Mouse (Mus musculus): ENCODE measurements at regions not wholly inside any gene's neighbourhood (a gene's known extent, or its start where the extent isn't known, plus 50 kb on each side); places are given as distances from the start of the nearest gene placed in this dataset.

DNA sequence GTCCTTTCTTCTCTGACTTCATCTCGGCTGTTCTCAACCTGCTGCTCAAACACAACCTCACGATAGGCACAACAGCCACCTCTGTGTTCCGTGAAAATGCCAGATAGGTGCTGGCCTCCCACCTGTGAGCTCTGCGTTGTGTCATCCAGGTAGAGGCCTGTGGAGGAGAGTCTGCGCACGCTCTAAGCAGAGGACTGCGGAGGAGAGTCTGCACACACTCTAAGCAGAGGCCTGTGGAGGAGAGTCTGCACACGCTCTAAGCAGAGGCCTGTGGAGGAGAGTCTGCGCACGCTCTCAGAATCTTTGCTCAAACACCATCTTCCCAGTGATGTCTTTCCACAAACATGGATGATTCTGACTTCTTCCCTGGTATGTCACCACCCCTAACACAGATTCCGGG lies 117.5 kb upstream of the Gcfc2 start:
- no peaks in the 10 kb centered on the region for H3K27me3 ChIP-seq (ENCODE audit: control insufficient read depth in 1 of 2, insufficient read depth in 2 of 2, low read length in 2 of 2)
- no peak overlapping the region for H3K27ac ChIP-seq (ENCODE audit: control insufficient read depth, low read depth, low read length)
- H3K79me2 ChIP-seq (ENCODE audit: control insufficient read depth, insufficient read depth, low read length, poor library complexity) = no peaks in the 10 kb centered on the region
- no peak overlapping the region for H3K4me3 ChIP-seq (ENCODE audit: control insufficient read depth in 1 of 2, insufficient read depth in 1 of 2, low read depth in 2 of 2, low read length in 2 of 2)
- no peak overlapping the region for H3K9ac ChIP-seq (ENCODE audit: control insufficient read depth, low read depth, low read length, poor library complexity, severe bottlenecking)
- no peaks in the 10 kb centered on the region for H3K9me3 ChIP-seq (replicated peaks; ENCODE audit: insufficient read depth, low read length)
- H3K4me1 ChIP-seq (ENCODE audit: control insufficient read depth in 1 of 2, insufficient read depth in 2 of 2, low read length in 2 of 2) = no peaks in the 10 kb centered on the region
- H3K36me3 ChIP-seq (ENCODE audit: control insufficient read depth in 1 of 2, insufficient read depth in 2 of 2, low read length in 2 of 2) = no peaks in the 10 kb centered on the region
- TF ChIP-seq MEF2A (IDR thresholded peaks at IDR 0.05; ENCODE audit: extremely low read depth, insufficient replicate concordance, low read depth, low read length, poor library complexity, severe bottlenecking) = no peak
- no peak for TF ChIP-seq HCFC1 (IDR thresholded peaks at IDR 0.05; ENCODE audit: low read depth, low read length)
- TF ChIP-seq JUND (IDR thresholded peaks at IDR 0.05; ENCODE audit: low read depth, low read length) = no peak
- no peak for TF ChIP-seq CTCF (IDR thresholded peaks at IDR 0.05 in 2 of 3, conservative IDR thresholded peaks at IDR 0.05 in 1 of 3; ENCODE audit: control insufficient read depth in 1 of 3, insufficient read depth in 1 of 3, low read depth in 2 of 3, low read length in 3 of 3, poor library complexity in 1 of 3, severe bottlenecking in 1 of 3)
- no peak for TF ChIP-seq NELFE (IDR thresholded peaks at IDR 0.05; ENCODE audit: low read depth, low read length)
- no peak for TF ChIP-seq MAFK (IDR thresholded peaks at IDR 0.05; ENCODE audit: borderline replicate concordance, low read depth, low read length)
- TF ChIP-seq KAT2A (conservative IDR thresholded peaks at IDR 0.05; ENCODE audit: low read depth, low read length) = no peak
- no peak for TF ChIP-seq GABPA (IDR thresholded peaks at IDR 0.05; ENCODE audit: low read depth, low read length)
- TF ChIP-seq ETS1 (IDR thresholded peaks at IDR 0.05; ENCODE audit: low read depth, low read length) = no peak
- TF ChIP-seq RCOR1 (IDR thresholded peaks at IDR 0.05; ENCODE audit: low read depth, low read length) = no peak
- no peak for TF ChIP-seq GATA1 (IDR thresholded peaks at IDR 0.05; ENCODE audit: low read depth, low read length)
- no peak for TF ChIP-seq MAZ (IDR thresholded peaks at IDR 0.05; ENCODE audit: low read depth, low read length)
- TF ChIP-seq MXI1 (IDR thresholded peaks at IDR 0.05; ENCODE audit: low read depth, low read length) = no peak
- no peak for TF ChIP-seq POLR2A (IDR thresholded peaks at IDR 0.05; ENCODE audit: control insufficient read depth in 1 of 2, insufficient read depth in 1 of 2, low read depth in 1 of 2, low read length in 2 of 2, poor library complexity in 1 of 2)
- TF ChIP-seq MYC (IDR thresholded peaks at IDR 0.05; ENCODE audit: low read depth, low read length) = no peak
- no peak for TF ChIP-seq UBTF (IDR thresholded peaks at IDR 0.05; ENCODE audit: borderline replicate concordance, insufficient read depth, low read depth, low read length)
- no peak for TF ChIP-seq ZC3H11A (IDR thresholded peaks at IDR 0.05; ENCODE audit: low read depth, low read length)
- no peak for TF ChIP-seq USF1 (IDR thresholded peaks at IDR 0.05; ENCODE audit: low read depth, low read length)
- DNase-seq (ENCODE audit: low read depth, low spot score) = no peak

DNA sequence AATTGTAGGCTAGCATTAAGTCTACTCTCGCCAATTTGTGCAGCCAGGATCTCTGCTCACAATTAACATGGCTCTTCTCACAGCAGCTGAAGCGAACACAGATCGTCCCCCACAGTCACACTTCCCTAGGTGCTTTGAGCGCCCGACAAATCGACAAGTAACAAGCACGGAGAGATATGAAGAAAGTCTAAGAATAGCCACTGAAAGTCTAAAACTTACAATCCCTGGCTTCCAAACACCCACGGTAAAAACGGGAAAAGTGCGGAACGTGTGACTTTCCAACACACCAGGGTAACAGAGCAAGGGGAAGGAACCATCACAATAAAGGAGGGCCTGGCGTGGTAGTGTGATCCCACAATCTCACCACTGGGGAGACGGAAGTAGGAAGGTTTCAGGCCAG lies 114.8 kb upstream of the Gcfc2 start:
- TF ChIP-seq HCFC1 (IDR thresholded peaks at IDR 0.05; ENCODE audit: low read depth, low read length) (no peak), CTCF (IDR thresholded peaks at IDR 0.05 in 2 of 3, conservative IDR thresholded peaks at IDR 0.05 in 1 of 3; ENCODE audit: control insufficient read depth in 1 of 3, insufficient read depth in 1 of 3, low read depth in 2 of 3, low read length in 3 of 3, poor library complexity in 1 of 3, severe bottlenecking in 1 of 3) (no peak), JUND (IDR thresholded peaks at IDR 0.05; ENCODE audit: low read depth, low read length) (no peak), MAZ (IDR thresholded peaks at IDR 0.05; ENCODE audit: low read depth, low read length) (no peak), USF2 (IDR thresholded peaks at IDR 0.05; ENCODE audit: borderline replicate concordance in 1 of 2, insufficient read depth in 1 of 2, low read depth in 1 of 2, low read length in 2 of 2) (no peak), BHLHE40 (IDR thresholded peaks at IDR 0.05; ENCODE audit: borderline replicate concordance, low read depth, low read length) (no peak)
- H3K27ac ChIP-seq (ENCODE audit: control insufficient read depth, low read depth, low read length) = no peak overlapping the region
- H3K36me3 ChIP-seq (ENCODE audit: control insufficient read depth in 1 of 2, insufficient read depth in 2 of 2, low read length in 2 of 2) = no peaks in the 10 kb centered on the region
- H3K4me1 ChIP-seq (ENCODE audit: control insufficient read depth in 1 of 2, insufficient read depth in 2 of 2, low read length in 2 of 2) = no peaks in the 10 kb centered on the region
- no peaks in the 10 kb centered on the region for H3K9me3 ChIP-seq (replicated peaks; ENCODE audit: insufficient read depth, low read length)
- H3K4me3 ChIP-seq (ENCODE audit: control insufficient read depth in 1 of 2, insufficient read depth in 1 of 2, low read depth in 2 of 2, low read length in 2 of 2) = no peak overlapping the region
- H3K27me3 ChIP-seq (ENCODE audit: control insufficient read depth in 1 of 2, insufficient read depth in 2 of 2, low read length in 2 of 2) = no peaks in the 10 kb centered on the region
- H3K79me2 ChIP-seq (ENCODE audit: control insufficient read depth, insufficient read depth, low read length, poor library complexity) = no peaks in the 10 kb centered on the region
- DNase-seq (ENCODE audit: low read depth, low spot score) = no peak
- no peak overlapping the region for H3K9ac ChIP-seq (ENCODE audit: control insufficient read depth, low read depth, low read length, poor library complexity, severe bottlenecking)

Data from MEL (cell line).